Mouse (Mus musculus): ENCODE data around the gene Kcnip2.
"Not testable (repeated sequence)": the region's sequence is repeated elsewhere in the genome, so short reads cannot be mapped to it uniquely, and the experiment has no call there.

Gene Kcnip2

GRCm38 (mm10) chr19:45811028-45811674, 4.7 kb downstream of the Kcnip2 start:
- no peak for DNase-seq

GRCm38 (mm10) chr19:45807732-45808131, 8.1 kb downstream of the Kcnip2 start:
- DNase-seq, result no peak

GRCm38 (mm10) chr19:45805817-45806216, 10.0 kb downstream of the Kcnip2 start:
- DNase-seq, result not testable (repeated sequence)

- DNase-seq, result peak; percentile 36
Measured at GRCm38 (mm10) chr19:45804593-45805368, 11.1 kb downstream of the Kcnip2 start.

- DNase-seq, result no peak
Measured at GRCm38 (mm10) chr19:45803408-45803807, 12.5 kb downstream of the Kcnip2 start.

GRCm38 (mm10) chr19:45802702-45803101, 13.2 kb downstream of the Kcnip2 start:
- no peak for DNase-seq

- DNase-seq, result no peak
Measured at GRCm38 (mm10) chr19:45796879-45797278, 19.0 kb downstream of the Kcnip2 start.

GRCm38 (mm10) chr19:45796061-45796556, 19.8 kb downstream of the Kcnip2 start:
- DNase-seq, result peak; percentile 57

- peak; percentile 29 for DNase-seq
Measured at GRCm38 (mm10) chr19:45795406-45795944, 20.4 kb downstream of the Kcnip2 start.

GRCm38 (mm10) chr19:45794718-45795117, 21.1 kb downstream of the Kcnip2 start:
- no peak for DNase-seq

GRCm38 (mm10) chr19:45792404-45792803, 23.5 kb downstream of the Kcnip2 start:
- DNase-seq, result no peak

GRCm38 (mm10) chr19:45789888-45790874, 25.7 kb downstream of the Kcnip2 start:
- peak; percentile 31 for DNase-seq

GRCm38 (mm10) chr19:45789365-45789764, 26.5 kb downstream of the Kcnip2 start:
- no peak for DNase-seq

- DNase-seq, result no peak
Measured at GRCm38 (mm10) chr19:45788337-45788736, 27.5 kb downstream of the Kcnip2 start.

GRCm38 (mm10) chr19:45787450-45787849, 28.4 kb downstream of the Kcnip2 start:
- no peak for DNase-seq

GRCm38 (mm10) chr19:45785470-45785869, 30.4 kb downstream of the Kcnip2 start:
- DNase-seq, result no peak

GRCm38 (mm10) chr19:45783933-45784576, 31.8 kb downstream of the Kcnip2 start:
- DNase-seq, result no peak

- DNase-seq, result peak; percentile 97
Measured at GRCm38 (mm10) chr19:45783181-45783932, 32.5 kb downstream of the Kcnip2 start, which contains the start of gene Mgea5. TSS of gene Mgea5 (minus strand) at chr19:45783837.

GRCm38 (mm10) chr19:45782315-45783001, 33.4 kb downstream of the Kcnip2 start:
- DNase-seq, result peak; percentile 84

- no peak for DNase-seq
Measured at GRCm38 (mm10) chr19:45781676-45782075, 34.2 kb downstream of the Kcnip2 start.

Measured in lung, postnatal 14 days (tissue).